In the genomic region with DNA sequence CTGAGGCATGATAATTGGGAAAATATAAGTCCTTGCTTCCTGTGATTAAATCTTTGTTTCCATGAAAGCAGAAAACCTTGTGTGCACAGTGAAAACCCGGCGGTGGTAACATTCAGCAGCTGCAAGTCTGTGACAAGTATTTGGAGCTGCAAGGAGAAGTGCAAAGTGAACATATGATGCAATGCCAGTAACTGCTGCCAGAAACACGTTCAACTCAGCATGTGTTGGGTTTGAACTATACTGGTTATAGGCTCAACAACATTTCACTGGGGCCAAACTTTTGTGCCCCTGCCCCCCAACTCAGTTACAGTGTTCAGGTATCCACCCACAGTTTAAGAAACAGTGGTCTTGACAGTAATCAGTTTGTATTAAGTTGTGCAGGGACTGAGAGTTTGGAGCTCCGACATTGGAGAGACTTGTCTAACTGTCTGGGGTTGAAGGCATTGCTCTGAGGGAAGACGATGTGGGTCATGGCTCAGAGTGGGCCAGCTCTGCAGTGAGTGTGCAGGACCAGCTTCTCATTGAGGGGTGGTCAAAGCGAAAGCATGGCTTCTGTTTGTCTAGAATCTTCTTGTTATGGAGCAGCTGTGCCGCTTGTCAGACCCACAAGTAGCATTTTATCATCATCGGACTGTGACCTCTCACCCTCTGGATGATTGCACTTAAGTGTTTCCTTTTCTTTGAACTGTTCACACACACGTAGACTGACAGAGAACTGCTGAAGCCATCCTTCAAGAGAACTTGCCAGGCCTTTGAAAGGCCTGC, we compare ENCODE assay signal across 9 mouse cellular contexts.
DNase-seq lines count a peak whose midpoint lies in the region; ATAC-seq and TF ChIP-seq lines count a peak whose summit lies in the region.
"Had no signal": no experiment of that assay in that cellular context is flagged by ENCODE, and none has a peak within 500 bp of the region (broad histone marks: within the 10 kb centered on the region; RNA-seq: fewer than 3 reads in every experiment).

No protein-coding gene starts in this region.

- no peak for TF ChIP-seq CTCF in gastrocnemius, adult 2 months (IDR thresholded peaks at IDR 0.05)

- DNase-seq in gastrocnemius, adult 2 months, result peak; percentile 36
- no peak for DNase-seq in gastrocnemius, postnatal 14 days
- peak; percentile 59 for DNase-seq in NIH3T3 (ENCODE audit: low read depth)
- peak; percentile 75 for DNase-seq in lung, postnatal 10 days
- no peak for DNase-seq in thymus, postnatal 4 days
- no peak for DNase-seq in left cerebral cortex, adult 11 months (ENCODE audit: low spot score)
- DNase-seq: midbrain, embryonic 14.5 days had no signal

- H3K27ac ChIP-seq in gastrocnemius, adult 2 months, result peak overlapping the region; percentile 28; the same call in 1 of the 2 replicates
- peak overlapping the region; percentile 30; the same call in 1 of the 2 replicates for H3K27ac ChIP-seq in heart, embryonic 12.5 days (ENCODE audit: poor library complexity, severe bottlenecking)

- no peaks in the 10 kb centered on the region for H3K27me3 ChIP-seq in heart, embryonic 12.5 days (replicated peaks)

- no peaks in the 10 kb centered on the region for H3K36me3 ChIP-seq in heart, embryonic 12.5 days

- intact Hi-C loops in gastrocnemius, adult 2 months (cut with DNase I), result no loop called here
- intact Hi-C loops in gastrocnemius, postnatal 14 days (cut with DNase I; ENCODE audit: low total_unique reads), result no loop called here

- 36% methylated on average over 9 of the region's 9 CpGs for WGBS in heart, embryonic 12.5 days

- H3K4me1 ChIP-seq in heart, embryonic 12.5 days (replicated peaks), result peaks cover 16% of the 10 kb centered on the region

- H3K9me3 ChIP-seq in heart, embryonic 12.5 days (replicated peaks), result peaks cover 4% of the 10 kb centered on the region; the same call in 1 of the 2 replicates

- no peak overlapping the region for H3K4me3 ChIP-seq in gastrocnemius, adult 2 months
- H3K4me3 ChIP-seq in heart, embryonic 12.5 days, result no peak overlapping the region

- H3K4me2 ChIP-seq in heart, embryonic 12.5 days, result no peak overlapping the region

- H3K9ac ChIP-seq in heart, embryonic 12.5 days, result no peak overlapping the region

- ATAC-seq in heart, embryonic 12.5 days (ENCODE audit: insufficient number of reproducible peaks, low FRiP score), result no peak
- no peak for ATAC-seq in monocyte, adult 5-6 weeks (replicated peaks; ENCODE audit: insufficient number of reproducible peaks, low FRiP score, low TSS enrichment, poor library complexity, severe bottlenecking)

Comparison
In these comparisons a context has a peak if more than half of its experiments do, and no peak if none do; other contexts are left out.
1. DNase-seq: peak in gastrocnemius, adult 2 months (single experiment), NIH3T3 (single experiment) and lung, postnatal 10 days (single experiment); none in gastrocnemius, postnatal 14 days (single experiment), thymus, postnatal 4 days (single experiment) and left cerebral cortex, adult 11 months (single experiment).